Mouse (Mus musculus) MEL (cell line): ENCODE results near the gene Ugt1a10. TPM values are rescaled to one million over a fixed set of nuclear protein-coding genes. Genes with fewer than 3 reads are reported as not detected.
"Not testable (repeated sequence)": the region's sequence is repeated elsewhere in the genome, so short reads cannot be mapped to it uniquely, and the experiment has no call there.

Experiments
- DNase-seq: peaks from one replicate; pipeline ENCODE4 v3.0.0; 2011; ENCODE audit warnings: low read depth, low spot score
- H3K27ac ChIP-seq: 2 replicates; pipeline ENCODE4 v1.5.1; 2012; ENCODE audit warnings: low read depth, mild to moderate bottlenecking, control low read depth, low read length, moderate library complexity; ENCODE audit not compliant: control insufficient read depth
- H3K27me3 ChIP-seq, 2 experiments: fragments of 150-350 bp in 1 of 2; sonication (generic) in 1 of 2; 2 replicates each; pipeline ENCODE4 v1.6.1; 2012; ENCODE audit warnings: low read length in 2 of 2, mild to moderate bottlenecking in 2 of 2, improper control_type of control experiment in 1 of 2, moderate library complexity in 1 of 2; ENCODE audit not compliant: insufficient read depth in 2 of 2, control insufficient read depth in 1 of 2
- H3K36me3 ChIP-seq, 2 experiments: 2 replicates each; pipeline ENCODE4 v1.6.1; 2012 to 2014; ENCODE audit warnings: low read length in 2 of 2, improper control_type of control experiment in 1 of 2, inconsistent platforms in 1 of 2, mild to moderate bottlenecking in 1 of 2; ENCODE audit not compliant: insufficient read depth in 2 of 2, control insufficient read depth in 1 of 2
- H3K4me1 ChIP-seq, 2 experiments: fragments of 150-350 bp in 1 of 2; sonication (generic) in 1 of 2; 2 replicates each; pipeline ENCODE4 v1.6.1; 2012; ENCODE audit warnings: low read length in 2 of 2, improper control_type of control experiment in 1 of 2, mild to moderate bottlenecking in 1 of 2; ENCODE audit not compliant: insufficient read depth in 2 of 2, control insufficient read depth in 1 of 2
- H3K4me3 ChIP-seq, 2 experiments: fragments of 150-350 bp in 1 of 2; sonication (generic) in 1 of 2; 2 replicates each; pipeline ENCODE4 v1.5.1; 2012; ENCODE audit warnings: low read depth in 2 of 2, low read length in 2 of 2, mild to moderate bottlenecking in 2 of 2, moderate library complexity in 2 of 2, control low read depth in 1 of 2, improper control_type of control experiment in 1 of 2; ENCODE audit not compliant: control insufficient read depth in 1 of 2, insufficient read depth in 1 of 2
- H3K79me2 ChIP-seq: 2 replicates; pipeline ENCODE4 v1.6.1; 2012; ENCODE audit warnings: mild to moderate bottlenecking, low read length, moderate library complexity; ENCODE audit not compliant: control insufficient read depth, poor library complexity, insufficient read depth
- H3K9ac ChIP-seq: 2 replicates; pipeline ENCODE4 v1.6.1; 2012; ENCODE audit warnings: low read depth, mild to moderate bottlenecking, control low read depth, low read length, moderate library complexity; ENCODE audit not compliant: control insufficient read depth, poor library complexity, severe bottlenecking
- H3K9me3 ChIP-seq: fragments of 150-350 bp; sonication (generic); replicated peaks from 2 replicates; pipeline ENCODE4 v1.6.1; 2012; ENCODE audit warnings: mild to moderate bottlenecking, low read length, improper control_type of control experiment, moderate library complexity; ENCODE audit not compliant: insufficient read depth
- CTCF ChIP-seq, 3 experiments: IDR thresholded peaks in 2 of 3; conservative IDR thresholded peaks in 1 of 3; 2 replicates each; pipeline ENCODE4 v1.5.1; 2011 to 2012; ENCODE audit warnings: low read length in 3 of 3, low read depth in 2 of 3, mild to moderate bottlenecking in 2 of 3, improper control_type of control experiment in 1 of 3, inconsistent platforms in 1 of 3, mixed read lengths in 1 of 3, moderate library complexity in 1 of 3; ENCODE audit not compliant: control insufficient read depth in 1 of 3, insufficient read depth in 1 of 3, poor library complexity in 1 of 3, severe bottlenecking in 1 of 3
- RAD21 ChIP-seq: IDR thresholded peaks from 2 replicates; pipeline ENCODE4 v1.6.1; 2011; ENCODE audit warnings: mild to moderate bottlenecking, low read depth, low read length, improper control_type of control experiment
- RCOR1 ChIP-seq: IDR thresholded peaks from 2 replicates; pipeline ENCODE4 v1.6.1; 2012; ENCODE audit warnings: low read depth, mild to moderate bottlenecking, inconsistent platforms, low read length, improper control_type of control experiment
- SMC3 ChIP-seq: IDR thresholded peaks from 2 replicates; pipeline ENCODE4 v1.6.1; 2011; ENCODE audit warnings: low read depth, low read length, improper control_type of control experiment
- polyA plus RNA-seq, 2 experiments: library from polyadenylated mRNA; stranded (reverse) in 1 of 2; unstranded in 1 of 2; fragments of >175 nt in 1 of 2; fragments of >200 nt in 1 of 2; gene quantifications; 2 replicates each; pipeline versions ENCODE4 v1.2.1 to v1.2.4; 2012; ENCODE audit warnings: low replicate concordance in 2 of 2, low read depth in 1 of 2; ENCODE audit not compliant: insufficient read length in 2 of 2, insufficient read depth in 1 of 2, missing spikeins in 1 of 2
- total RNA-seq: library from RNA; depleted of rRNA; stranded (reverse); fragments of 300-350 nt; gene quantifications from 2 replicates; pipeline ENCODE4 v1.2.3, GENCODE M21; 2012

Gene Ugt1a10
- total and polyA plus RNA-seq, 3 experiments: not detected

- not testable (repeated sequence) for H3K9me3 ChIP-seq, DNase-seq, H3K79me2 ChIP-seq, H3K4me3 ChIP-seq, H3K27ac ChIP-seq, H3K27me3 ChIP-seq, H3K9ac ChIP-seq, H3K36me3 ChIP-seq, H3K4me1 ChIP-seq
- TF ChIP-seq CTCF (IDR thresholded peaks at IDR 0.05 in 2 of 3, conservative IDR thresholded peaks at IDR 0.05 in 1 of 3; ENCODE audit: control insufficient read depth in 1 of 3, insufficient read depth in 1 of 3, low read depth in 2 of 3, low read length in 3 of 3, poor library complexity in 1 of 3, severe bottlenecking in 1 of 3) (peak in 2 of 3 experiments; percentile 37; a peak in 4 of 6 replicates), SMC3 (peak; percentile 28), RAD21 (peak; percentile 21), RCOR1 (peak; percentile 28; the same call in 1 of the 2 replicates)
These were observed 66.3 kb downstream of the Ugt1a10 start for GRCm38 (mm10) chr1:88121521-88121920.

GRCm38 (mm10) chr1:88125827-88126360 lies 70.7 kb downstream of the Ugt1a10 start:
- H3K27ac ChIP-seq, H3K4me3 ChIP-seq, H3K27me3 ChIP-seq, H3K4me1 ChIP-seq, DNase-seq, H3K9ac ChIP-seq, H3K9me3 ChIP-seq, H3K79me2 ChIP-seq, H3K36me3 ChIP-seq: not testable (repeated sequence)

DNA sequence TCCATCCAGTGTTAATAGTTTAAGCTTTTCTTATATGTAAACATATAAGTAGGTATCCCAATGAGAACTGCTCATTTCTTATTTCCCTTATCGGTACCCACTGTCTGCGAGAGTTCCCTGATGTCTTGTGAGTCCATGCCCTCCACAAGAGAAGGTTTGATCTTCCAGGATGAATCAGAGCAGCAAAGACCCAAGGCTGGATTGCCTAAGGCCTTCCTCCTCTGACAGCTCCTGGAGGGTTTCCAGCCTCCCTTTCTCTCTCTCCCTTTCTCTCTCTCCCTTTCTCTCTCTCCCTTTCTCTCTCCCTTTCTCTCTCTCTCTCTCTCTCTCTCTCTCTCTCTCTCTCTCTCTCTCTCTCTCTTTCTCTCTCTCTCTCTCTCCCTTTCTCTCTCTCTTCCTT lies 73.9 kb downstream of the Ugt1a10 start:
- not testable (repeated sequence) for H3K27ac ChIP-seq, H3K79me2 ChIP-seq, H3K4me3 ChIP-seq, H3K4me1 ChIP-seq, H3K9me3 ChIP-seq, H3K9ac ChIP-seq, H3K36me3 ChIP-seq, H3K27me3 ChIP-seq, DNase-seq

DNA sequence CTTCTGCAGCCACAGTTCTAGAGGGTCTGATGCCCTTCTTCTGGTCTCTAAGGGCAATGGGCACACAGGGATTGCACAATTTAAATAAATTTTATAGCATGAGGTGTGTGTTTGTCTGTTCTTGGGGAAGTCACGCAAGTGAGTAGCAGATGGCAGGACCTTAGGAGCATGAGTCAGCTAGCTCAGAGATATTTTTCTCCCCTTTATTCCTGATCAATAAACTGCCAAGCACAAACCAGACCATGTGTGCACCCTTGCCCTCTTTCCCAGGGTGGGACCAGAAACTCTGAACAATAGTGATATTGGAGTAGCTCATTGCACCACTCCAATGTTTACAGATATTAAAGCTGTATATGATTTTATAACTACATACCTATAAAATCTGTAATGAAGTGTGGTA lies 75.0 kb downstream of the Ugt1a10 start:
- H3K36me3 ChIP-seq, H3K9ac ChIP-seq, H3K9me3 ChIP-seq, H3K27me3 ChIP-seq, DNase-seq, H3K79me2 ChIP-seq, H3K27ac ChIP-seq, H3K4me3 ChIP-seq, H3K4me1 ChIP-seq: not testable (repeated sequence)
